Mouse (Mus musculus): ENCODE results near the gene Pex26. TPM values are rescaled to one million over a fixed set of nuclear protein-coding genes. Genes with fewer than 3 reads are reported as not detected.

Pex26 gene
- polyA plus RNA-seq, 1 experiment from 2014 or later, result 13.9 TPM

DNA sequence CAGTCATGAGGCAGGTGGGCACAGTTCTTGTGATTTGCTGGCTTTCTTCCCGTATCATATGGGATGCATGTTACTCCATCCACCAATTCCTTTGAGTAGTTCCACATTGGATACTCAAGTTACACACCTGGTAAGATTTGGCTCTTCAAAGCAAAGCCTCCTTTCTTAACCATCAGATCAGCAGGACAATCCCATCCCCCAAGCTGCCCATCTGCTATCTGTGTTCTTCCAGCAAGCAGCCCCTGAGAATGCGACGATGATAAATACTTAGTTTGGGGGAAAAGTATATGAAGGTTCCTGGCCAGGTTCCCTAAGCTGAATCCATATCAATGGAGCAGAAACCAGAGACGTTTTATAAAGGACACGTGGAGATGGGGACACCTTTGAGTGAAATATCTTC lies 30.8 kb downstream of the Pex26 start:
- Histone ChIP-seq H3K4me1 (peaks cover 16% of the 10 kb centered on the region), H3K4me2 (replicated peaks) (no peak overlapping the region), H3K9ac (no peak overlapping the region), H3K27me3 (peaks cover 32% of the 10 kb centered on the region), H3K27ac (no peak overlapping the region), H3K9me3 (replicated peaks) (no peaks in the 10 kb centered on the region), H3K36me3 (no peaks in the 10 kb centered on the region), H3K4me3 (no peak overlapping the region)
- ATAC-seq (ENCODE audit: low FRiP score), result no peak
- WGBS, result 91% methylated on average over 5 of the region's 5 CpGs

GRCm38 (mm10) chr6:121214667-121215330 lies 31.3 kb downstream of the Pex26 start:
- H3K27me3 ChIP-seq, result peaks cover 26% of the 10 kb centered on the region
- H3K9ac ChIP-seq, result no peak overlapping the region
- WGBS, result 90% methylated on average over 8 of the region's 8 CpGs
- peaks cover 16% of the 10 kb centered on the region for H3K4me1 ChIP-seq
- H3K4me3 ChIP-seq, result no peak overlapping the region
- ATAC-seq (ENCODE audit: low FRiP score), result no peak
- no peak overlapping the region for H3K4me2 ChIP-seq (replicated peaks)
- no peak overlapping the region for H3K27ac ChIP-seq
- H3K9me3 ChIP-seq (replicated peaks), result no peaks in the 10 kb centered on the region
- no peaks in the 10 kb centered on the region for H3K36me3 ChIP-seq

- Histone ChIP-seq H3K27me3 (peaks cover 21% of the 10 kb centered on the region), H3K36me3 (no peaks in the 10 kb centered on the region), H3K4me3 (no peak overlapping the region), H3K9me3 (replicated peaks) (no peaks in the 10 kb centered on the region), H3K9ac (no peak overlapping the region), H3K4me2 (replicated peaks) (no peak overlapping the region), H3K4me1 (peaks cover 14% of the 10 kb centered on the region), H3K27ac (no peak overlapping the region)
- no peak for ATAC-seq (ENCODE audit: low FRiP score)
- 85% methylated on average over 5 of the region's 5 CpGs for WGBS
These were observed 31.9 kb downstream of the Pex26 start for GRCm38 (mm10) chr6:121215336-121215735.

DNA sequence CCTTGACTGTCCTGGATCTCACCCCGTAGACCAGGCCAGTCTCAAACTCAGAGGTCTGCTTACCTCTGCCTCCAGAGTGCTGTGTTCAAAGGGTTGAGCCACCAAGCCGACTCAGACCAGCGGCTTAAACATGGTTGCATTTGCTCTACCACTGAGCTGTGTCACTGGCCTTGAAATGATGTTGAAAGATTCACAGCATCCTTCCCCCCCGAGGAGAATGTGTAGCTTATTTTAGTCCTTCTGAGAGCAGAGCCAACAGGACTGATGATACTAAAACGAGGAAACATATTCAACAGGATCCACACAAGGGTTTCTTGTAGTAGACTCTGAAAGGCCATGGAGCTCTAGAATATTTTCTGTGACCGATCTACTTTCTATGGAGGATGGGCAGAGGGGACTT lies 32.4 kb downstream of the Pex26 start:
- peaks cover 15% of the 10 kb centered on the region for H3K27me3 ChIP-seq
- no peak overlapping the region for H3K9ac ChIP-seq
- H3K4me1 ChIP-seq, result peaks cover 9% of the 10 kb centered on the region
- no peaks in the 10 kb centered on the region for H3K9me3 ChIP-seq (replicated peaks)
- H3K27ac ChIP-seq, result no peak overlapping the region
- no peaks in the 10 kb centered on the region for H3K36me3 ChIP-seq
- no peak for ATAC-seq (ENCODE audit: low FRiP score)
- no peak overlapping the region for H3K4me2 ChIP-seq (replicated peaks)
- H3K4me3 ChIP-seq, result no peak overlapping the region
- 79% methylated on average over 6 of the region's 6 CpGs for WGBS

- no peak overlapping the region for H3K27ac ChIP-seq
- H3K4me2 ChIP-seq (replicated peaks), result no peak overlapping the region
- H3K36me3 ChIP-seq, result no peaks in the 10 kb centered on the region
- H3K27me3 ChIP-seq, result peaks cover 7% of the 10 kb centered on the region
- H3K9ac ChIP-seq, result no peak overlapping the region
- no peaks in the 10 kb centered on the region for H3K9me3 ChIP-seq (replicated peaks)
- no peak for ATAC-seq (ENCODE audit: low FRiP score)
- H3K4me1 ChIP-seq, result peaks cover under 1% of the 10 kb centered on the region; the same call in 1 of the 2 replicates
- 87% methylated on average over 5 of the region's 5 CpGs for WGBS
- H3K4me3 ChIP-seq, result no peak overlapping the region
These were observed 33.3 kb downstream of the Pex26 start for GRCm38 (mm10) chr6:121216589-121217255.

- Histone ChIP-seq H3K27ac (no peak overlapping the region), H3K27me3 (no peaks in the 10 kb centered on the region), H3K9me3 (replicated peaks) (no peaks in the 10 kb centered on the region), H3K36me3 (no peaks in the 10 kb centered on the region), H3K4me2 (replicated peaks) (no peak overlapping the region), H3K9ac (no peak overlapping the region), H3K4me3 (no peak overlapping the region), H3K4me1 (no peaks in the 10 kb centered on the region)
- 89% methylated on average over 7 of the region's 7 CpGs for WGBS
- ATAC-seq (ENCODE audit: low FRiP score), result no peak
These were observed 34.5 kb downstream of the Pex26 start for GRCm38 (mm10) chr6:121218002-121218401.

DNA sequence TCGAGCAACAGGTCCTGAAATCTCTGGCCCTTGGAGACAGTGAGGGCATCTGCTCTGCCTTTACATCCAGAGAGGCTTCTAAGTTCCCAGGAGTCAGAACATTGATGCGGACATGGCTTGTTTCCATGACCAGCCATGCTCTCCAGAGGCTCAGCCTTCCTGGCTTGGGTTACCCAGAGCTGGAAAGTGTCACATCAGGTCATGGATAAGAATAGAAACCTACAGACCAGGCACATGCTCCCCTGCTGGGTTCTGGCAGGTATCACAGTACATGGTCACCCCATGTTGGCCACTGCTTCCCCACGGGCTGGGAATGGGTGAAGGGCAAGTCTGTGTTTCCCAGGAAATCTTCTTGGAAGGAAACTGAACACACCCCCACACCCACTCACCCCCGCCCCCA lies 35.9 kb downstream of the Pex26 start:
- Histone ChIP-seq H3K27me3 (no peaks in the 10 kb centered on the region), H3K9me3 (replicated peaks) (no peaks in the 10 kb centered on the region), H3K36me3 (no peaks in the 10 kb centered on the region), H3K9ac (no peak overlapping the region), H3K4me2 (replicated peaks) (no peak overlapping the region), H3K27ac (no peak overlapping the region), H3K4me1 (no peaks in the 10 kb centered on the region), H3K4me3 (no peak overlapping the region)
- ATAC-seq (ENCODE audit: low FRiP score), result no peak
- 82% methylated on average over 4 of the region's 4 CpGs for WGBS

DNA sequence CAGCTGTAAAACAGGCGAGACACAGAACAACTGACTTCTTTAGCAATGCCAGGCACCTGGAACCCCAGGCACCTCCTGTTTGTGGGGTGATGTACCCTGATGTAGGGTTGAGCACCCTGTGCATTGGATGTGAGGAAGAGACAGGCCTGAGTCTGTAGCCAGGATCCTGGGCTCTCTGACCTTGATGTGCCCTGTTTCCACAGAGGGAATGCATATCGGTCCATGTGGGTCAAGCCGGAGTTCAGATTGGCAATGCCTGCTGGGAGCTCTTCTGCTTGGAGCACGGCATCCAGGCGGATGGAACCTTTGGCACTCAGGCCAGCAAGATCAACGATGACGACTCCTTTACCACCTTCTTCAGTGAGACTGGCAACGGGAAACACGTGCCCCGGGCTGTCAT lies 36.7 kb downstream of the Pex26 start:
- no peaks in the 10 kb centered on the region for H3K9me3 ChIP-seq (replicated peaks)
- no peaks in the 10 kb centered on the region for H3K36me3 ChIP-seq
- H3K4me2 ChIP-seq (replicated peaks), result no peak overlapping the region
- no peak overlapping the region for H3K9ac ChIP-seq
- no peaks in the 10 kb centered on the region for H3K27me3 ChIP-seq
- no peak overlapping the region for H3K27ac ChIP-seq
- H3K4me1 ChIP-seq, result no peaks in the 10 kb centered on the region
- no peak for ATAC-seq (ENCODE audit: low FRiP score)
- WGBS, result 95% methylated on average over 10 of the region's 10 CpGs
- H3K4me3 ChIP-seq, result no peak overlapping the region

DNA sequence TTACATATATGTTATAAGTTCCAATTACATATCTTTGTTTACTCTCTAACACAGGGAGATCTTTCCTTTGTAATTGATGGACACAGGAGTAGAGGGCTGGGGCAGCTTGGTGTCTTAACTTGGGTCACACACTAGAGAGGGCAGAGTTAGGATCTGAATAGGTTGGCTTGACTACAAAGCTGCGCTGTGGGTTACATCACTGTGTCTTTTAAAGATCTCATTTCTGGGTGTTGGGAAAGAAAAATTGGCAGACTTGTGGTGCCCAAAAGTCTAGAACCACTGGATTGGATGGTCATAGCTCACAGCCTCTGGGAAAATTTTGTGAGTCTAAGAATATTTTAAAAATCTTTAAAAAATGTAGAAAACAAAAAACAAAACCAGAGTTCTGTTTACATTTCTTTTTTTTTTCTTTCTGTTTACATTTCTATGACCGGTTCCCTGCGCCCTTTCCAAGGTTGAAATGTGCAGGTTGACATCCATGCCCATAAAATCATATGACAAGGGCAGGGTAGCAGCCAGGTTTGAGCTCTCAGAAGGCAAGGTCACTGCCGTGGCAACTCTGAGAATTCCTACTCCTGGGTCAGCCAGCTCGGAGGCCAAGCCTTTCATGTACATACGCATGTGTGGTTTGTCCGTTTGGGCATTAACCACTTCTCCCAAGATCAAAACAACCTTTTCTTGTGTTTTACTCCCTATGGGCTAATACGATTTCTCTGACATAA lies 38.6 kb downstream of the Pex26 start:
- no peak for ATAC-seq (ENCODE audit: low FRiP score)
- WGBS, result 85% methylated on average over 8 of the region's 8 CpGs

GRCm38 (mm10) chr6:121223001-121223400 lies 39.5 kb downstream of the Pex26 start:
- 96% methylated on average over 14 of the region's 14 CpGs for WGBS
- no peak overlapping the region for H3K9ac ChIP-seq
- H3K9me3 ChIP-seq (replicated peaks), result no peaks in the 10 kb centered on the region
- no peaks in the 10 kb centered on the region for H3K36me3 ChIP-seq
- no peaks in the 10 kb centered on the region for H3K4me1 ChIP-seq
- no peak overlapping the region for H3K27ac ChIP-seq
- no peak for ATAC-seq (ENCODE audit: low FRiP score)
- no peak overlapping the region for H3K4me3 ChIP-seq
- H3K27me3 ChIP-seq, result no peaks in the 10 kb centered on the region
- no peak overlapping the region for H3K4me2 ChIP-seq (replicated peaks)

More for the DNA sequence above, 38.6 kb downstream of the Pex26 start:
- Histone ChIP-seq H3K9me3 (replicated peaks) (no peaks in the 10 kb centered on the region), H3K27ac (no peak overlapping the region), H3K27me3 (no peaks in the 10 kb centered on the region), H3K4me1 (no peaks in the 10 kb centered on the region), H3K4me3 (no peak overlapping the region), H3K4me2 (replicated peaks) (no peak overlapping the region), H3K36me3 (no peaks in the 10 kb centered on the region), H3K9ac (no peak overlapping the region)

DNA sequence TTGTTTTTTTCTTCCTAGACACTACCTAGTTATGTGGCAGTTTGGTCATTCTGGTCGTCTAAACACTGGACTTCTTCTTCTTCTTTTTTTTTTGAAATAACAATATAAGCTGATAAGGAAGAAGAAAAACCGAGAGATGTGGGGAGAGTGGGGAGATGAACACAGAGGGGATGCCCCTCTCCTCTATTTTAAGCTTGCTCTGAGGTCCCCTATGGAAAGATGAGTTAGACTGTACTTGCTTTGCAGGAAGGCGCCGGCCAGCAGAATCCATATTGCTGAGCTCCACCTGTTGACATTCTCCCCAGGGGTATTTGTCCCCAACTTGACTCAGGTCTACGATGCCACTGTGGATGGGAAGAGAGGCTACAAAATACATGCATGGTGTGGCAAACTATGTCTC lies 40.6 kb downstream of the Pex26 start:
- no peaks in the 10 kb centered on the region for H3K27me3 ChIP-seq
- no peak for ATAC-seq (ENCODE audit: low FRiP score)
- 74% methylated on average over 5 of the region's 5 CpGs for WGBS
- H3K36me3 ChIP-seq, result no peaks in the 10 kb centered on the region
- no peak overlapping the region for H3K4me2 ChIP-seq (replicated peaks)
- no peak overlapping the region for H3K4me3 ChIP-seq
- H3K27ac ChIP-seq, result no peak overlapping the region
- H3K9me3 ChIP-seq (replicated peaks), result no peaks in the 10 kb centered on the region
- no peaks in the 10 kb centered on the region for H3K4me1 ChIP-seq
- no peak overlapping the region for H3K9ac ChIP-seq

DNA sequence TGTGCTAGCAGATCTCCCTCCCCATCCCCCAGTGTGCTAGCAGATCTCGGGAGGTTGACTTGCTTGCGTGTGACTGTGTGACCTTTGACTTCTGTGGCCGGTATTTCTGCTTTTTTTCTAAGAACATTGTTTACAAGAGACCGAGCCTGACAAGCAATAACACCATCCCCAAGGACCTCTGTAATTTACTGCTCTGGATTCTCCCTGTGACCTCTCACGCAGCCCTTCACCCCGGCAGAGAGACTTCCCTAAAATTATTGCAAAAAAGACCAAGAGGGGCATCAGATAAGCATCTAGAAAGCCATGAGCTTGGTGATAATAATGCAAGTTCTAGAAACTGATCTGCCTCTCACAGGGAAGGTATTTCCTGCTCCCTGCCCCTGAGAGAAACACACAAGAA lies 41.5 kb downstream of the Pex26 start:
- no peaks in the 10 kb centered on the region for H3K36me3 ChIP-seq
- H3K27ac ChIP-seq, result no peak overlapping the region
- no peaks in the 10 kb centered on the region for H3K9me3 ChIP-seq (replicated peaks)
- H3K27me3 ChIP-seq, result no peaks in the 10 kb centered on the region
- 24% methylated on average over 6 of the region's 6 CpGs for whole genome bisulfite sequencing
- H3K4me3 ChIP-seq, result no peak overlapping the region
- no peak overlapping the region for H3K9ac ChIP-seq
- H3K4me1 ChIP-seq, result no peaks in the 10 kb centered on the region
- no peak overlapping the region for H3K4me2 ChIP-seq (replicated peaks)
- ATAC-seq (ENCODE audit: low FRiP score), result no peak

All from hindbrain, embryonic 12.5 days (tissue).